Mouse (Mus musculus): Measurements from ENCODE around the gene Dync1i1. TPM values are rescaled to one million over a fixed set of nuclear protein-coding genes. Genes with fewer than 3 reads are reported as not detected.
A peak's percentile ranks its signal among the peaks of the same experiment; 100 is the strongest.

The Dync1i1 gene
- polyA plus RNA-seq, 1 experiment from 2014 or later = 159 TPM

GRCm38 (mm10) chr6:5723986-5724385 lies 1.5 kb upstream of the Dync1i1 start:
- Histone ChIP-seq H3K4me2 (ENCODE audit: low read length) (no peak overlapping the region), H3K4me3 (replicated peaks; ENCODE audit: low read length) (no peak overlapping the region), H3K27me3 (replicated peaks; ENCODE audit: control insufficient read depth, insufficient read depth, low read length) (no peaks in the 10 kb centered on the region), H3K36me3 (ENCODE audit: control insufficient read depth, insufficient read depth) (no peaks in the 10 kb centered on the region), H3K9ac (replicated peaks; ENCODE audit: low read depth, low read length) (no peak overlapping the region), H3K4me1 (replicated peaks; ENCODE audit: control insufficient read depth, insufficient read depth, low read length) (peaks cover 11% of the 10 kb centered on the region), H3K9me3 (ENCODE audit: control insufficient read depth, low read length) (no peaks in the 10 kb centered on the region), H3K27ac (ENCODE audit: low read length) (no peak overlapping the region)
- no peak for ATAC-seq
- 86% methylated on average over 1 of the region's 1 CpGs for WGBS

DNA sequence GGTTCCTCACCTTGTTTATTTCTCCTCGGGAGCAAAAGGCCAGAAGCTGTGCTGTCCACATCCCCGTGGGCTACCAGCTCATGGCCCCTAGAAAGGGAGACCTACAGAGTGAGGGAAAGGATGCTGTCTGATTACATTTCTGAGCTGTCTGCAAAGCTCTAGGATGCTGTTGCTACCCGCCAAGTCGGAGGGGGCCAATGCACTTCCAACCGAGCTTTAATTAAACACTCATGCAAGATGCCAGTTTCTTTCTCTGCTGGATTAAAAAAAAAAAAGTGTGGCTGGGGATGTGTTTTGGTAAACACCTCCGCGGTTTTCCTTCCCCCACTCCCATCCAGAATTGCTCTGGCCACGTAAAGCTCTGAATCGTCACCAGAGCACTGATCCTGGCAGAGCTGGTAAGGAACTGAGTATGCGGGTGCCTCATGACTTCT lies 815 bp downstream of the Dync1i1 start:
- Histone ChIP-seq H3K27ac (ENCODE audit: low read length) (peak overlapping the region; percentile 89), H3K9ac (replicated peaks; ENCODE audit: low read depth, low read length) (peak overlapping the region; percentile 73), H3K36me3 (ENCODE audit: control insufficient read depth, insufficient read depth) (no peaks in the 10 kb centered on the region), H3K9me3 (ENCODE audit: control insufficient read depth, low read length) (no peaks in the 10 kb centered on the region), H3K4me3 (replicated peaks; ENCODE audit: low read length) (peak overlapping the region; percentile 58), H3K27me3 (replicated peaks; ENCODE audit: control insufficient read depth, insufficient read depth, low read length) (no peaks in the 10 kb centered on the region), H3K4me1 (replicated peaks; ENCODE audit: control insufficient read depth, insufficient read depth, low read length) (peaks cover 11% of the 10 kb centered on the region), H3K4me2 (ENCODE audit: low read length) (peak overlapping the region; percentile 89)
- under 1% methylated on average over 10 of the region's 10 CpGs for WGBS
- peak; percentile 66 for ATAC-seq

GRCm38 (mm10) chr6:5733217-5733616 lies 7.8 kb downstream of the Dync1i1 start:
- no peaks in the 10 kb centered on the region for H3K27me3 ChIP-seq (replicated peaks; ENCODE audit: control insufficient read depth, insufficient read depth, low read length)
- no peak overlapping the region for H3K9ac ChIP-seq (replicated peaks; ENCODE audit: low read depth, low read length)
- H3K36me3 ChIP-seq (ENCODE audit: control insufficient read depth, insufficient read depth) = no peaks in the 10 kb centered on the region
- H3K4me1 ChIP-seq (replicated peaks; ENCODE audit: control insufficient read depth, insufficient read depth, low read length) = no peaks in the 10 kb centered on the region
- ATAC-seq = peak; percentile 74
- no peak overlapping the region for H3K4me3 ChIP-seq (replicated peaks; ENCODE audit: low read length)
- H3K27ac ChIP-seq (ENCODE audit: low read length) = peak overlapping the region; percentile 35
- no peaks in the 10 kb centered on the region for H3K9me3 ChIP-seq (ENCODE audit: control insufficient read depth, low read length)
- no peak overlapping the region for H3K4me2 ChIP-seq (ENCODE audit: low read length)
- 66% methylated on average over 3 of the region's 3 CpGs for WGBS

DNA sequence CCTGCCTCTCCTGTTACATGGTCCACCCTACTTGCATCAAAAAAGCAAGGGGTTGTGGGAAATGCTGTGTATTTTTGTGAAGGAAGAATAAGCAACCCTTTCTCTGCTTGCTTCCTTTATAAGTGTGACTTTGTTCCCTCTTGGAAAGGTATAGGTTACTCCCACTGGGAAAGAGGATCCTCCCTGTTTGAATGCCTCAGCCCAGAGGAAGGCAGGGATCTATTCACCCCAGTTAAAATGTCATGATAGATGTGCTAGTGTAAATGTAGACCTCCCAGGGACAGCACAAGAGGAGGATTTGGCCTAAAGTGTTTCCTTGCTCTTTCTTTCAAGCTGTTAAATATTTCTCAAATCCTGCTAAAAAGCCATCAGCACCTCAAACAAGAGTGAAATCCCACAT lies 9.0 kb downstream of the Dync1i1 start:
- H3K9ac ChIP-seq (replicated peaks; ENCODE audit: low read depth, low read length) = no peak overlapping the region
- no peak for ATAC-seq
- H3K4me1 ChIP-seq (replicated peaks; ENCODE audit: control insufficient read depth, insufficient read depth, low read length) = no peaks in the 10 kb centered on the region
- no peaks in the 10 kb centered on the region for H3K9me3 ChIP-seq (ENCODE audit: control insufficient read depth, low read length)
- H3K4me2 ChIP-seq (ENCODE audit: low read length) = no peak overlapping the region
- H3K27ac ChIP-seq (ENCODE audit: low read length) = no peak overlapping the region; the same call in 1 of the 2 replicates
- no peak overlapping the region for H3K4me3 ChIP-seq (replicated peaks; ENCODE audit: low read length)
- H3K36me3 ChIP-seq (ENCODE audit: control insufficient read depth, insufficient read depth) = no peaks in the 10 kb centered on the region
- H3K27me3 ChIP-seq (replicated peaks; ENCODE audit: control insufficient read depth, insufficient read depth, low read length) = no peaks in the 10 kb centered on the region

DNA sequence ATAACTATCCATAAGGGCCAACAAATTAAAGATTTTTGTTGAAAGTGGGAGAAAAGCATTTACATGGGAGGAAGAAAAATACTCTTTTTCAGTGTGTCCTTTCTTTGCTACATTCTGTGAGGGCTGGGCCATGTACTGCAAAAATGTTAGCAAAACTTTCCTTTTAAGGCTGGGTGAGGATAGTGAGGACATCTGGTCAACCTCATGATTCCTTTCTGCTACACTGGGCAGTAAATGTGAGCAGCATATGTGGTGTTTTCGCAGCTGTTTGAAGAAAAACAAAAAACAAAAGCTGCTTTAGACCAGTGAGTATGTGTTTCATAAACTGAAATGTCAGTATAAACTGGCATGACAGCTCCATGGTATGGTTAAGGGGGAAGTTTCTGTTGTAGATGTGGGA lies 9.4 kb downstream of the Dync1i1 start:
- Histone ChIP-seq H3K4me2 (ENCODE audit: low read length) (no peak overlapping the region), H3K27ac (ENCODE audit: low read length) (no peak overlapping the region), H3K4me1 (replicated peaks; ENCODE audit: control insufficient read depth, insufficient read depth, low read length) (no peaks in the 10 kb centered on the region), H3K27me3 (replicated peaks; ENCODE audit: control insufficient read depth, insufficient read depth, low read length) (no peaks in the 10 kb centered on the region), H3K4me3 (replicated peaks; ENCODE audit: low read length) (no peak overlapping the region), H3K36me3 (ENCODE audit: control insufficient read depth, insufficient read depth) (no peaks in the 10 kb centered on the region), H3K9ac (replicated peaks; ENCODE audit: low read depth, low read length) (no peak overlapping the region), H3K9me3 (ENCODE audit: control insufficient read depth, low read length) (no peaks in the 10 kb centered on the region)
- 83% methylated on average over 1 of the region's 1 CpGs for WGBS
- ATAC-seq = no peak

- H3K27ac ChIP-seq (ENCODE audit: low read length) = peak overlapping the region; percentile 61; the same call in 1 of the 2 replicates
- H3K4me1 ChIP-seq (replicated peaks; ENCODE audit: control insufficient read depth, insufficient read depth, low read length) = peaks cover 3% of the 10 kb centered on the region; the same call in 1 of the 2 replicates
- H3K9ac ChIP-seq (replicated peaks; ENCODE audit: low read depth, low read length) = no peak overlapping the region
- H3K9me3 ChIP-seq (ENCODE audit: control insufficient read depth, low read length) = no peaks in the 10 kb centered on the region
- H3K4me3 ChIP-seq (replicated peaks; ENCODE audit: low read length) = no peak overlapping the region
- WGBS = 46% methylated on average over 7 of the region's 7 CpGs
- H3K27me3 ChIP-seq (replicated peaks; ENCODE audit: control insufficient read depth, insufficient read depth, low read length) = no peaks in the 10 kb centered on the region
- no peak overlapping the region for H3K4me2 ChIP-seq (ENCODE audit: low read length)
- ATAC-seq = peak; percentile 95
- H3K36me3 ChIP-seq (ENCODE audit: control insufficient read depth, insufficient read depth) = no peaks in the 10 kb centered on the region
These were observed 14.3 kb downstream of the Dync1i1 start for GRCm38 (mm10) chr6:5739711-5740110.

GRCm38 (mm10) chr6:5741395-5742032 lies 16.1 kb downstream of the Dync1i1 start:
- ATAC-seq = 0 out of 2 replicates have a peak, but pooled peaks have one; percentile 27
- Histone ChIP-seq H3K4me1 (replicated peaks; ENCODE audit: control insufficient read depth, insufficient read depth, low read length) (peaks cover 3% of the 10 kb centered on the region; the same call in 1 of the 2 replicates), H3K4me3 (replicated peaks; ENCODE audit: low read length) (no peak overlapping the region), H3K27ac (ENCODE audit: low read length) (peak overlapping the region; percentile 79), H3K9ac (replicated peaks; ENCODE audit: low read depth, low read length) (no peak overlapping the region), H3K9me3 (ENCODE audit: control insufficient read depth, low read length) (no peaks in the 10 kb centered on the region), H3K36me3 (ENCODE audit: control insufficient read depth, insufficient read depth) (no peaks in the 10 kb centered on the region), H3K4me2 (ENCODE audit: low read length) (no peak overlapping the region), H3K27me3 (replicated peaks; ENCODE audit: control insufficient read depth, insufficient read depth, low read length) (no peaks in the 10 kb centered on the region)
- WGBS = 73% methylated on average over 6 of the region's 6 CpGs

- H3K27ac ChIP-seq (ENCODE audit: low read length) = no peak overlapping the region
- no peak overlapping the region for H3K4me2 ChIP-seq (ENCODE audit: low read length)
- no peaks in the 10 kb centered on the region for H3K27me3 ChIP-seq (replicated peaks; ENCODE audit: control insufficient read depth, insufficient read depth, low read length)
- no peak overlapping the region for H3K9ac ChIP-seq (replicated peaks; ENCODE audit: low read depth, low read length)
- H3K4me3 ChIP-seq (replicated peaks; ENCODE audit: low read length) = no peak overlapping the region
- no peak for ATAC-seq
- 0 out of 2 replicates have a peak, but pooled peaks cover 5% of the 10 kb centered on the region for H3K4me1 ChIP-seq (replicated peaks; ENCODE audit: control insufficient read depth, insufficient read depth, low read length)
- 87% methylated on average over 6 of the region's 6 CpGs for WGBS
- no peaks in the 10 kb centered on the region for H3K36me3 ChIP-seq (ENCODE audit: control insufficient read depth, insufficient read depth)
- 0 out of 2 replicates have a peak, but pooled peaks cover 2% of the 10 kb centered on the region for H3K9me3 ChIP-seq (ENCODE audit: control insufficient read depth, low read length)
These were observed 24.8 kb downstream of the Dync1i1 start for GRCm38 (mm10) chr6:5750079-5750711.

DNA sequence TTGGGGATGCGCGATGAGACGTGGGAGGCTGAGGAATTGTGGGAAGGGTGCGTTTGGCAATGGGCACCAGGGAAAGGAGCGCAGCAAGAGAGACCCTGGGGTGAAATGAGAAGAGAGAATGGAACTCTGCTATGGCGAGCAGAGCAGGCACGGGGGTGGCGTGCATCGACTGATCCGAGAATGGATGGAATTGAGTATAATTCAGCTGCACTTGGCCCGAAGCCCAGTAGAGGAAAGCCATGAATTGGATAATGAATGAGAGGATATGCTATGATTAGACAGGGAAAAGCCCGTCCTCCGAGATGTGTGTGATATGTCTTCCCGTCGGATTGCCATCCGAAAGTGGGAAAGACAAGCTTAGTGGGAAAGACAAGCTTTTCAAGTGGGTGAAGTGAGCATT lies 26.7 kb downstream of the Dync1i1 start:
- 0 out of 2 replicates have a peak, but pooled peaks cover 5% of the 10 kb centered on the region for H3K4me1 ChIP-seq (replicated peaks; ENCODE audit: control insufficient read depth, insufficient read depth, low read length)
- no peak overlapping the region for H3K4me2 ChIP-seq (ENCODE audit: low read length)
- no peak overlapping the region for H3K4me3 ChIP-seq (replicated peaks; ENCODE audit: low read length)
- H3K9me3 ChIP-seq (ENCODE audit: control insufficient read depth, low read length) = no peaks in the 10 kb centered on the region
- H3K36me3 ChIP-seq (ENCODE audit: control insufficient read depth, insufficient read depth) = no peaks in the 10 kb centered on the region
- 44% methylated on average over 16 of the region's 16 CpGs for WGBS
- H3K9ac ChIP-seq (replicated peaks; ENCODE audit: low read depth, low read length) = no peak overlapping the region
- no peak overlapping the region for H3K27ac ChIP-seq (ENCODE audit: low read length)
- no peaks in the 10 kb centered on the region for H3K27me3 ChIP-seq (replicated peaks; ENCODE audit: control insufficient read depth, insufficient read depth, low read length)
- ATAC-seq = peak; percentile 83
